Mouse (Mus musculus) stomach, embryonic 15.5 days (tissue): ENCODE measurements at regions not wholly inside any gene's neighbourhood (a gene's known extent, or its start where the extent isn't known, plus 50 kb on each side); places are given as distances from the start of the nearest gene placed in this dataset.

Experiments
- ATAC-seq: fragments of 200-750 bp; cut with Nextera tagmentation; 2 replicates; pipeline ENCODE4 v1.8.0; 2017; ENCODE audit warnings: low read depth, moderate number of reproducible peaks, moderate TSS enrichment; ENCODE audit not compliant: insufficient read depth, low FRiP score
- H3K27ac ChIP-seq: fragments of 300-500 bp; sonication (generic); 2 replicates; pipeline ENCODE4 v1.5.1; 2015; ENCODE audit warnings: mild to moderate bottlenecking, inconsistent platforms
- H3K27me3 ChIP-seq: fragments of 300-500 bp; sonication (generic); replicated peaks from 2 replicates; pipeline ENCODE4 v1.6.1; 2015; ENCODE audit warnings: inconsistent platforms
- H3K36me3 ChIP-seq: fragments of 300-500 bp; sonication (generic); 2 replicates; pipeline ENCODE4 v1.6.1; 2015; ENCODE audit warnings: inconsistent platforms
- H3K4me1 ChIP-seq: fragments of 300-500 bp; sonication (generic); 2 replicates; pipeline ENCODE4 v1.6.1; 2015; ENCODE audit warnings: inconsistent platforms
- H3K4me2 ChIP-seq: fragments of 300-500 bp; sonication (generic); 2 replicates; pipeline ENCODE4 v1.6.1; 2015; ENCODE audit warnings: mild to moderate bottlenecking, inconsistent platforms
- H3K4me3 ChIP-seq: fragments of 300-500 bp; sonication (generic); replicated peaks from 2 replicates; pipeline ENCODE4 v1.5.1; 2015; ENCODE audit warnings: inconsistent platforms
- H3K9ac ChIP-seq: fragments of 300-500 bp; sonication (generic); 2 replicates; pipeline ENCODE4 v1.6.1; 2015; ENCODE audit warnings: inconsistent platforms
- H3K9me3 ChIP-seq: fragments of 300-500 bp; sonication (generic); 2 replicates; pipeline ENCODE4 v1.6.1; 2016; ENCODE audit warnings: inconsistent platforms
- WGBS: fragments of 180-500 bp; shearing (Covaris S2); methylation state at CpG from one replicate; pipeline ENCODE4 v1.1.7; 2015; 5-methylcytosine and 5-hydroxymethylcytosine counted together

DNA sequence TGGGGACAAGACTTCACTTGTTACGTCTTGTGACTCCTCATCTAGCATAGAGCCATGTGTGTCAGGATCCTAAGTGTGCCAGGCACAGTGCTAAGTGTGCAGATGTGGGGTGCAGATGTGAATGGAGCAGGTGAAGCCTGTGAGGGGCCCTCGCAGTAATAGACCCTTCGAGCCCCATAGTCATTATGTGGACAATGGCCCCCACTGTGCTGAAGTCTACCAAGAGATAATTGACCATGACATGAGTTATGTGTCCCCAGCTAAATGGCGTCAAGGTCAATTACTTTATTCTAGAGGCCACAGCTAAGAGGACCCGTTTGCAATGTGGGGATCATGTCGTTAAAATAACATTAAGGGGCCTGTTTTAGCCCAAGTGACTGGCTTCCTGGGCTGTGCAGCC, 245.0 kb downstream of the Hlx start:
- Histone ChIP-seq H3K4me3 (no peak overlapping the region), H3K27me3 (no peaks in the 10 kb centered on the region), H3K27ac (no peak overlapping the region), H3K4me2 (no peak overlapping the region), H3K36me3 (no peaks in the 10 kb centered on the region), H3K9ac (no peak overlapping the region), H3K9me3 (no peaks in the 10 kb centered on the region), H3K4me1 (no peaks in the 10 kb centered on the region)
- WGBS, result 54% methylated on average over 6 of the region's 6 CpGs
- no peak for ATAC-seq

GRCm38 (mm10) chr1:184484801-184485200, 247.6 kb downstream of the Hlx start:
- WGBS, result 69% methylated on average over 8 of the region's 8 CpGs
- no peaks in the 10 kb centered on the region for H3K9me3 ChIP-seq
- no peak overlapping the region for H3K9ac ChIP-seq
- ATAC-seq, result no peak
- H3K4me2 ChIP-seq, result no peak overlapping the region
- H3K4me3 ChIP-seq, result no peak overlapping the region
- no peaks in the 10 kb centered on the region for H3K27me3 ChIP-seq
- H3K36me3 ChIP-seq, result no peaks in the 10 kb centered on the region
- no peak overlapping the region for H3K27ac ChIP-seq
- no peaks in the 10 kb centered on the region for H3K4me1 ChIP-seq

DNA sequence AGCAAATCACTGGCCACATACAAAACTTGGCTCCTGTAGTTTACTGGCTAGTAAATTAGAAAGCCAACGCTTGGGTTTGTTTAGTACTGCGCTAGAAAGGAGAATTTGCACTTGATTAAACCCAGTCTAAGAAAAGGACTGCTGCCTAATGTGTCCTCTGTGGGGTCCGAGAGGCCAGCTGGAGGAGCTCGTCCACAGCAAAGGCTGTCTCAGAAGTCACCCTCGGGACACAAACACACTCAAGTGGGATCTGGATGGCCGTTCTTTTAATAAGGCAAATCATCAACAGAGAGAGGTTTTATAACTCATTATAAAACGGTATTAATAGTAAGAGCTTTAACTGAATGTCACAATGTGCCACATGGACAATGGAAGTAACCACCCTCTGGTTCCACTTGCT, 249.0 kb downstream of the Hlx start:
- H3K4me2 ChIP-seq, result no peak overlapping the region
- H3K4me3 ChIP-seq, result no peak overlapping the region
- no peaks in the 10 kb centered on the region for H3K27me3 ChIP-seq
- H3K4me1 ChIP-seq, result no peaks in the 10 kb centered on the region
- WGBS, result 74% methylated on average over 7 of the region's 7 CpGs
- H3K9me3 ChIP-seq, result no peaks in the 10 kb centered on the region
- ATAC-seq, result no peak
- no peak overlapping the region for H3K27ac ChIP-seq
- H3K9ac ChIP-seq, result no peak overlapping the region
- H3K36me3 ChIP-seq, result no peaks in the 10 kb centered on the region

- Histone ChIP-seq H3K4me2 (no peak overlapping the region), H3K27ac (no peak overlapping the region), H3K4me1 (no peaks in the 10 kb centered on the region), H3K27me3 (no peaks in the 10 kb centered on the region), H3K4me3 (no peak overlapping the region), H3K9me3 (no peaks in the 10 kb centered on the region), H3K36me3 (no peaks in the 10 kb centered on the region), H3K9ac (no peak overlapping the region)
- no peak for ATAC-seq
- WGBS, result 56% methylated on average over 9 of the region's 9 CpGs
Observed at GRCm38 (mm10) chr1:184482026-184482425, 250.4 kb downstream of the Hlx start.

- Histone ChIP-seq H3K4me3 (no peak overlapping the region), H3K4me1 (no peaks in the 10 kb centered on the region), H3K9me3 (no peaks in the 10 kb centered on the region), H3K36me3 (no peaks in the 10 kb centered on the region), H3K9ac (no peak overlapping the region), H3K4me2 (no peak overlapping the region), H3K27ac (no peak overlapping the region), H3K27me3 (no peaks in the 10 kb centered on the region)
- ATAC-seq, result no peak
- 75% methylated on average over 9 of the region's 9 CpGs for WGBS
Observed at GRCm38 (mm10) chr1:184480571-184481220, 251.7 kb downstream of the Hlx start.

- ATAC-seq, result no peak
- no peaks in the 10 kb centered on the region for H3K9me3 ChIP-seq
- 72% methylated on average over 7 of the region's 7 CpGs for WGBS
- no peak overlapping the region for H3K9ac ChIP-seq
- H3K36me3 ChIP-seq, result no peaks in the 10 kb centered on the region
- H3K4me2 ChIP-seq, result no peak overlapping the region
- H3K27ac ChIP-seq, result no peak overlapping the region
- no peaks in the 10 kb centered on the region for H3K4me1 ChIP-seq
- no peaks in the 10 kb centered on the region for H3K27me3 ChIP-seq
- no peak overlapping the region for H3K4me3 ChIP-seq
Observed at GRCm38 (mm10) chr1:184478006-184478405, 254.4 kb downstream of the Hlx start.

- no peaks in the 10 kb centered on the region for H3K27me3 ChIP-seq
- WGBS, result 39% methylated on average over 9 of the region's 9 CpGs
Observed at GRCm38 (mm10) chr1:184462481-184463124, 269.8 kb downstream of the Hlx start.

DNA sequence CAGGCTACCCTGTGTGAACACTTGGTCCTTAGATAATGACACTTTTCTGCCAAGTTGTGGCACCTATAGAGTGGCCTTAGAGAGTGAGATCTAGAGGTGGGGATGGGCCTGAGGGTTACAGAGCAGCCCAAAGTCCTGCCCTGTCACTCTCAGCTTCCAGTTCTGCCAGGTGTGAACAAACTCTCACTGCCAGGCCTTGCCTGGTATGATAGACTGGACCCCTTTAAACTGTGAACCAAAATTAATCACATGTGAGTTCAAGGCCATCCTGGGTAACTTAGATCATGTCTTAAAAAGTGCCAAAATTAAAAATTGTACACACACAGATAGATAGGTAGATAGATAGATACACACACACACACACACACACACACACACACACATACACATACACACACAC, 271.0 kb downstream of the Hlx start:
- no peak overlapping the region for H3K4me2 ChIP-seq
- H3K27ac ChIP-seq, result no peak overlapping the region
- no peaks in the 10 kb centered on the region for H3K27me3 ChIP-seq
- no peaks in the 10 kb centered on the region for H3K36me3 ChIP-seq
- no peak for ATAC-seq
- no peaks in the 10 kb centered on the region for H3K9me3 ChIP-seq
- no peak overlapping the region for H3K9ac ChIP-seq
- no peak overlapping the region for H3K4me3 ChIP-seq
- no peaks in the 10 kb centered on the region for H3K4me1 ChIP-seq

More at GRCm38 (mm10) chr1:184462481-184463124, 269.8 kb downstream of the Hlx start:
- Histone ChIP-seq H3K9me3 (no peaks in the 10 kb centered on the region), H3K9ac (no peak overlapping the region), H3K36me3 (no peaks in the 10 kb centered on the region), H3K27ac (no peak overlapping the region), H3K4me1 (no peaks in the 10 kb centered on the region), H3K4me2 (no peak overlapping the region), H3K4me3 (no peak overlapping the region)
- no peak for ATAC-seq

DNA sequence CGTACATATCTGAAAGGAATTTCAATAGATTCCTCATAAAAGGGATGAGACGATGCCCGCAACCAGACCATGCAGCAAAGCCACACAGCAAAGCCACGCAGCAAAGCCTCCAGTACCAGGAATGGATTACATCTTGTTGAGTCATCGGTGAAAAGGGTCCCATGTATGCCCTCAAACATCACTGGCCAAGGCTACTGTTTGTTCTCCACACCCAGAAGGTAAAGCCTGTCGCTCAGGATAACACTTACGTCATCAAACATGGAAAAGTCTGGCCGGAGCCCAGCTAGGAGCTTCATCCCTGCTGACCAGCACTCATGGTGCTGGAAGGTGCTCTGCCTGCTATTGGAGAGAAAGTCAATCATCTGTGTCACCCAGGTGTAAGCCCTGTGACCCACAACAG, 275.7 kb downstream of the Hlx start:
- Histone ChIP-seq H3K36me3 (no peaks in the 10 kb centered on the region), H3K27me3 (no peaks in the 10 kb centered on the region), H3K4me2 (no peak overlapping the region), H3K4me3 (no peak overlapping the region), H3K9ac (no peak overlapping the region), H3K4me1 (no peaks in the 10 kb centered on the region), H3K27ac (no peak overlapping the region), H3K9me3 (no peaks in the 10 kb centered on the region)
- peak; percentile 50; the same call in 1 of the 2 replicates for ATAC-seq
- 77% methylated on average over 8 of the region's 8 CpGs for WGBS

DNA sequence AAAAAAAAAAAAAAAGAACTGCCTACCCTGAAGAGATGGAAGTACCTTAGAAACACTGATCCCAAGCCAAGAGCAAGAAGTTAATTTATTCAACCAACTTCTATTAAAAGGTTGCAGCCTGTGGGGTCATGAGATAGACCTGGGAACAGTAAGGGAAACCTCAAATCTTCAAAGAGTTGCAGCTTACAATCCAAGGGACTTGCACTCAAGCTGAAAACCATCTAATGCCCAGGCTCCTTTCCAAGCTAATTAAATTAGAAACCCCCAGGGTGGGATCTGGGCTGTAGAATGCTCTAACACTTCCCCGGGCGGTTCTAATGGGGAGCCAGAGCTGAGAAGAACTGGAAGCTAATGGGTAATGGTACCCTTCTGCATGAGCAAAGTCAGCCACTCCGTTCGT, 278.0 kb downstream of the Hlx start:
- Histone ChIP-seq H3K36me3 (no peaks in the 10 kb centered on the region), H3K9me3 (no peaks in the 10 kb centered on the region), H3K4me2 (no peak overlapping the region), H3K4me3 (no peak overlapping the region), H3K4me1 (no peaks in the 10 kb centered on the region), H3K27me3 (no peaks in the 10 kb centered on the region; the same call in 1 of the 2 replicates), H3K9ac (no peak overlapping the region), H3K27ac (no peak overlapping the region)
- 83% methylated on average over 4 of the region's 4 CpGs for WGBS
- no peak for ATAC-seq

- ATAC-seq, result no peak
- H3K36me3 ChIP-seq, result no peaks in the 10 kb centered on the region
- no peak overlapping the region for H3K4me2 ChIP-seq
- H3K9me3 ChIP-seq, result no peaks in the 10 kb centered on the region
- WGBS, result 67% methylated on average over 5 of the region's 5 CpGs
- no peaks in the 10 kb centered on the region; the same call in 1 of the 2 replicates for H3K27me3 ChIP-seq
- no peak overlapping the region for H3K4me3 ChIP-seq
- no peaks in the 10 kb centered on the region for H3K4me1 ChIP-seq
- H3K9ac ChIP-seq, result no peak overlapping the region
- no peak overlapping the region for H3K27ac ChIP-seq
Observed at GRCm38 (mm10) chr1:184453673-184454072, 278.7 kb downstream of the Hlx start.

GRCm38 (mm10) chr1:184453061-184453460, 279.4 kb downstream of the Hlx start:
- 90% methylated on average over 9 of the region's 9 CpGs for WGBS
- H3K9me3 ChIP-seq, result no peaks in the 10 kb centered on the region
- no peaks in the 10 kb centered on the region for H3K4me1 ChIP-seq
- H3K4me3 ChIP-seq, result no peak overlapping the region
- no peak overlapping the region for H3K27ac ChIP-seq
- H3K36me3 ChIP-seq, result no peaks in the 10 kb centered on the region
- ATAC-seq, result no peak
- no peak overlapping the region for H3K9ac ChIP-seq
- H3K27me3 ChIP-seq, result no peaks in the 10 kb centered on the region; the same call in 1 of the 2 replicates
- H3K4me2 ChIP-seq, result no peak overlapping the region
